Mouse (Mus musculus) heart, embryonic 14.5 days (tissue): ENCODE data around the gene Tpst1. TPM values are rescaled to one million over a fixed set of nuclear protein-coding genes. Genes with fewer than 3 reads are reported as not detected.

ENCODE experiments used
- ATAC-seq: fragments of 200-750 bp; cut with Nextera tagmentation; 2 replicates; pipeline ENCODE4 v1.8.0; 2017; ENCODE audit warnings: low read depth, moderate TSS enrichment; ENCODE audit not compliant: insufficient number of reproducible peaks, insufficient read depth, low FRiP score
- H3K27ac ChIP-seq, 2 experiments: fragments of 200-500 bp in 1 of 2; fragments of 300-500 bp in 1 of 2; sonication (generic) in 1 of 2; replicated peaks in 1 of 2; 2 replicates each; pipeline ENCODE4 v1.5.1; 2012 to 2014; ENCODE audit warnings: low read depth in 2 of 2, low read length in 2 of 2, control low read depth in 1 of 2, mild to moderate bottlenecking in 1 of 2, mixed read lengths in 1 of 2; ENCODE audit not compliant: control insufficient read depth in 1 of 2, insufficient read depth in 1 of 2
- H3K27me3 ChIP-seq: fragments of 300-500 bp; sonication (generic); 2 replicates; pipeline ENCODE4 v1.6.1; 2014; ENCODE audit warnings: mild to moderate bottlenecking, low read length, control low read depth; ENCODE audit not compliant: control insufficient read depth, insufficient read depth
- H3K36me3 ChIP-seq: fragments of 300-500 bp; sonication (generic); 2 replicates; pipeline ENCODE4 v1.6.1; 2014; ENCODE audit warnings: mild to moderate bottlenecking, control low read depth, low read length, mixed read lengths; ENCODE audit not compliant: control insufficient read depth, insufficient read depth
- H3K4me1 ChIP-seq, 2 experiments: fragments of 200-500 bp in 1 of 2; fragments of 300-500 bp in 1 of 2; sonication (generic) in 1 of 2; 2 replicates each; pipeline ENCODE4 v1.6.1; 2012 to 2014; ENCODE audit warnings: low read length in 2 of 2, control low read depth in 1 of 2, mixed read lengths in 1 of 2; ENCODE audit not compliant: control insufficient read depth in 2 of 2, insufficient read depth in 2 of 2
- H3K4me2 ChIP-seq: fragments of 300-500 bp; sonication (generic); 2 replicates; pipeline ENCODE4 v1.6.1; 2014; ENCODE audit warnings: mild to moderate bottlenecking, low read length
- H3K4me3 ChIP-seq, 2 experiments: fragments of 200-500 bp in 1 of 2; fragments of 300-500 bp in 1 of 2; sonication (generic) in 1 of 2; 2 replicates each; pipeline ENCODE4 v1.5.1; 2012 to 2014; ENCODE audit warnings: low read length in 2 of 2, mild to moderate bottlenecking in 2 of 2, control low read depth in 1 of 2, low read depth in 1 of 2, moderate library complexity in 1 of 2; ENCODE audit not compliant: control insufficient read depth in 1 of 2, insufficient read depth in 1 of 2
- H3K9ac ChIP-seq: fragments of 300-500 bp; sonication (generic); 2 replicates; pipeline ENCODE4 v1.6.1; 2014; ENCODE audit warnings: mild to moderate bottlenecking, low read length
- H3K9me3 ChIP-seq: fragments of 300-500 bp; sonication (generic); 2 replicates; pipeline ENCODE4 v1.6.1; 2016; ENCODE audit warnings: low read length, control low read depth; ENCODE audit not compliant: control insufficient read depth
- WGBS: fragments of 180-500 bp; shearing (Covaris S2); extraction: QIAGEN DNeasy Blood & Tissue Kit; methylation state at CpG from one replicate; pipeline ENCODE4 v1.1.7; 2014; 5-methylcytosine and 5-hydroxymethylcytosine counted together
- polyA plus RNA-seq: library from polyadenylated mRNA; unstranded; fragments of >200 nt; fragmentation: Nextera tagmentation; extraction: Ambion mirVana; gene quantifications from 2 replicates; pipeline ENCODE4 v1.2.1, GENCODE M21; 2014

Gene Tpst1
- polyA plus RNA-seq, 1 experiment from 2014 or later: 24.5 TPM

DNA sequence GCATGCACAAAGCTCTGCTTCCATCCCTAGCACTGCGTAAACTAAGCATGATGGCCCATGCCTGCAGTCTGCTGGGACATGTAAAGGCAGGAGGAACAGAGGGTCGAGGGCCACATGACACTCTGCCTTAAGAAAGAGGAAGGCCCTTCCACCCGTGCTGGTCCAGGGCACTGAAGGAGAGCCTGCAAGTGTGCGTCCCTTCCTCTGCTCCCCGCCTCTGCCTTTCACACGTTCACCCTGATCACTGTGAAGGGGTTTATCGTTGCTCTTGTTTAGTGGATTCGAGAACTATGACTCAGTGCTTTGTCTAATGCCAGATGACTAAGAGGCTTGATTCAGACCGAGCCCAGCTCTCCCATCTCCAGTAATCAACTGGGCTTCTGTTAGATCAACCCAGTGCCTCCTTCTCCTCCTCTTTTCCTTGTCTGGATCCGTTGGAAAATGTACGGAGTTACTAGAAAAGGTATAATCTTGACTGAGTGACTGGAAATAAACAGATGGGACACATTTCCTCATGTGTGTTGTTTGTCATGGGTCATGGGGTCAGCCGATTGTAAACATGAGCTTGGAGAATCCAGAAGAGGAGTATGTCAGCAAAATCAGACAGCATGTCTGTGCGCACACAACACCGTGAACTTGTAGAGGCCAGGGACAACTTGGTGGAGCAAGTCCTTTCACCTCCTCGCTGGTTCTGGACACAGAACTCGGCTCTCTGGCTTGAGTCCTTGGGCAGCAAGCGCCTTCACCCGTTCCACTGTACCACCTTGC is 16.7 kb downstream of the Tpst1 start:
- ATAC-seq: no peak
- Histone ChIP-seq H3K4me1 (no peaks in the 10 kb centered on the region; a peak in 1 of 4 replicates), H3K4me3 (no peak overlapping the region), H3K27me3 (no peaks in the 10 kb centered on the region), H3K27ac (no peak overlapping the region), H3K36me3 (no peaks in the 10 kb centered on the region), H3K9ac (no peak overlapping the region), H3K4me2 (no peak overlapping the region), H3K9me3 (no peaks in the 10 kb centered on the region)
- 75% methylated on average over 18 of the region's 18 CpGs for WGBS

DNA sequence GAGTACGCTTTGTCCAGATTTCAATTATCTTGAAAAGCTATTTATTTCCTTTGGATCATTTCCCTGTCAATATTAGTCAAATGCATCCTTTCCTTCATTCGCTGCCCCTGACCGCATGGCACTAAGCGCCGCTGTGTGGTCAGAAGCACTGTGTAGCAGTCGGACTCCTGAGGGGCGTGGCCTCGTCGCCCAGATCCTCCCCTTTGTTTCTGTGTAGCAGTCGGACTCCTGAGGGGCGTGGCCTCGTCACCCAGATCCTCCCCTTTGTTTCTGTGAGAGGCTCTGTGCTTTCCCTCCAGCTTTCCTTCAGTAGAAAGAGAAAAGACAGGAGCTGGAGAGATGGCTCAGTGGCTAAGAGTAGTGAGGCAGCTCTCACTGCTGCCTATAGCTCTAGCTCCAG is 23.6 kb downstream of the Tpst1 start:
- no peaks in the 10 kb centered on the region for H3K27me3 ChIP-seq
- no peaks in the 10 kb centered on the region for H3K9me3 ChIP-seq
- no peak overlapping the region for H3K4me2 ChIP-seq
- no peak overlapping the region for H3K4me3 ChIP-seq
- peaks cover 8 to 11% of the 10 kb centered on the region in 2 experiments; a peak in 3 of 4 replicates for H3K4me1 ChIP-seq
- WGBS: 68% methylated on average over 12 of the region's 12 CpGs
- H3K36me3 ChIP-seq: peaks cover 2% of the 10 kb centered on the region; the same call in 1 of the 2 replicates
- ATAC-seq: 0 out of 2 replicates have a peak, but pooled peaks have one; percentile 31
- no peak overlapping the region for H3K27ac ChIP-seq
- no peak overlapping the region for H3K9ac ChIP-seq

DNA sequence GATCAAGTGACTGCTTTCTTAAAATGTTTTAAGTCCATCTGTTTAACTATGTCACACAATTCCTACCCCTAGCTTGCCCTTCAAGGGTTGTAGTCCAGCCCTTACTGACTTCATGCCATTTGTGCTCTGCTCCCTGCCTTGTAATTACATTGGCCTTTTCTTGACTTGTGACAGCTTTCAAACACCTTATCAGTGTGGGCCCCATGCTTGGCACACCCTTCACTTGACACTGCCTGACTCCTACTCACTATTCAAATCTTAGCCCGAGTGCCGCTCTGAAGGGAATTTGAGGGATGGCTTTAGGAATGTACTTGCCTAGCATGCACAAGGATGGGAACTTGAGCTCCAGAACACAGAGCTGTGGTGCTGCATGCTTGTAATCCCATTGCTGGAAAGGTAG is 24.7 kb downstream of the Tpst1 start:
- Histone ChIP-seq H3K27ac (no peak overlapping the region), H3K4me1 (peaks cover 8 to 11% of the 10 kb centered on the region in 2 experiments; a peak in 3 of 4 replicates), H3K27me3 (no peaks in the 10 kb centered on the region), H3K36me3 (peaks cover 11% of the 10 kb centered on the region; the same call in 1 of the 2 replicates), H3K4me3 (no peak overlapping the region), H3K4me2 (no peak overlapping the region), H3K9ac (no peak overlapping the region), H3K9me3 (no peaks in the 10 kb centered on the region)
- 18% methylated on average over 2 of the region's 2 CpGs for WGBS
- ATAC-seq: no peak

DNA sequence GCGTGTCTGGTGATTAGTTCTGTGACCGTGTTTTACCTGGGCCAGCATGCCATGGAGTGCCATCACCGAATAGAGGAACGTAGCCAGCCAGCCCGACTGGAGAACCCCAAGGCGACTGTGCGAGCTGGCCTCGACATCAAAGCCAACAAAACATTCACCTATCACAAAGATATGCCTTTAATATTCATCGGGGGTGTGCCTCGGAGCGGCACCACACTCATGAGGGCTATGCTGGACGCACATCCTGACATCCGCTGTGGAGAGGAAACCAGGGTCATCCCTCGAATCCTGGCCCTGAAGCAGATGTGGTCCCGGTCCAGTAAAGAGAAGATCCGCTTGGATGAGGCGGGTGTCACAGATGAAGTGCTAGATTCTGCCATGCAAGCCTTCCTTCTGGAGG is 28.6 kb downstream of the Tpst1 start:
- Histone ChIP-seq H3K27ac (no peak overlapping the region), H3K4me1 (peaks cover 8 to 11% of the 10 kb centered on the region in 2 experiments; a peak in 3 of 4 replicates), H3K27me3 (no peaks in the 10 kb centered on the region), H3K4me3 (no peak overlapping the region), H3K4me2 (no peak overlapping the region), H3K9me3 (no peaks in the 10 kb centered on the region), H3K36me3 (peaks cover 12% of the 10 kb centered on the region; the same call in 1 of the 2 replicates), H3K9ac (no peak overlapping the region)
- no peak for ATAC-seq
- WGBS: 93% methylated on average over 17 of the region's 17 CpGs

DNA sequence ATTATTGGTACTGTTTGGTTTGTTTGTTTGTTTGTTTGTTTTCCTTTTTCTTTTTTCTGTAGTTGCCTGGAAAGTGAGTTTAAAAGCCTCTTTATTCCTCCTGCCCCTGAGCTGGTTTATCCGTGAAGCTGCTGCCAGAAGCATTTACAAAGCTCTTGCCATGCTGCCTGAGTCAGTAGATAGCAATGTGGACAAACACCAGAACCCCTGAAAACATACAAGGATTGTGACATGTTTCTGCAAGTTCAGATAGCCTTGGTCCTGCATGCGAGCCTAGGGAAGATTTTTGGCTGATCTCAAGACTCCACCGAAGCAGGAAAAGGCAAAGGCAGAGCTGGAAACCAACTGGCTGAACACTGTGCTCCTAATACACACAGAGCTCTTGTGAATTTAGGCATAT is 36.2 kb downstream of the Tpst1 start:
- Histone ChIP-seq H3K36me3 (no peaks in the 10 kb centered on the region), H3K27ac (no peak overlapping the region), H3K4me3 (no peak overlapping the region), H3K4me1 (no peaks in the 10 kb centered on the region), H3K9ac (no peak overlapping the region), H3K27me3 (no peaks in the 10 kb centered on the region), H3K4me2 (no peak overlapping the region), H3K9me3 (no peaks in the 10 kb centered on the region)
- WGBS: 44% methylated on average over 3 of the region's 3 CpGs
- ATAC-seq: no peak

DNA sequence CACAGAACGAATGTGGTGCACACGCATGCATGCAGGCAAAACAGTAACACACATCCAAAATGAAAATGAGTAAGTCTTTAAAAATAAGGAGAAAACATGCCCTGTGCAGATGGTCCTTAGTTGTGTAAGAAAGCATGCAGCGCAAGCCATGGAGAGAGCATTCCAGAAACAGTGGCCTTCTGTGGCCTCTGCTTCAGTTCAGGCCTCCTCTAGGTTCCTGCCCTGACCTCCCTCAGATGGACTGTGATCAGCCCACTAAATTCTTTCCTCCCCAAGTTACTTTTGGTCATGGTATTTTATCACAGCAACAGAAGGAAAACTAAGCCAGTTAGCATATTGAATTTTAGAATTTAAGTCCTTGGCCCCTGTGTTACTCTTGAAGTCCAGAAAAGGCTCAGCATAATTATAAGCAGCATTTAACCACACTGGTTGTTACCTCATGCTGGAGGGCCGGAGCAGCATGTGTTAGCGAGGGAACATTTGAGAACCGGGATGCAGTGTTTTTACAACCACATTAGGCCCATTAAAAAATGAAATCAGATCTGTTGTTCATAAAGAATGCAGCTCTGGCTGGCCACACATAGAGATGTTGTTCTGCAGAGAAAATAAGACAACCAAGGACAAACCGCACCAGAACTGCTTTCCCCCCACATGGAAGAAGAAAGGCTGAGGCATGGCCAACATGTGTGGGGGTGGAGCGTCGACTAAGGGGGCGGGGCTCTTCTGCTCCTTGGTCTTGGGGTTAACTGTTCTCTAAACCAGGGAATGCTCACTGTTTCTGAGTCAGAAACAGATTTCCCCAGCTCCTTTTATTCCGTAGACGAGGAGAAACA is 37.7 kb downstream of the Tpst1 start:
- no peak overlapping the region for H3K4me2 ChIP-seq
- 0 out of 2 replicates have a peak, but pooled peaks cover 6% of the 10 kb centered on the region for H3K36me3 ChIP-seq
- H3K9ac ChIP-seq: no peak overlapping the region
- H3K9me3 ChIP-seq: no peaks in the 10 kb centered on the region
- WGBS: 80% methylated on average over 12 of the region's 12 CpGs
- H3K4me1 ChIP-seq: no peaks in the 10 kb centered on the region
- no peak for ATAC-seq
- H3K27ac ChIP-seq: no peak overlapping the region
- H3K27me3 ChIP-seq: no peaks in the 10 kb centered on the region
- no peak overlapping the region for H3K4me3 ChIP-seq

DNA sequence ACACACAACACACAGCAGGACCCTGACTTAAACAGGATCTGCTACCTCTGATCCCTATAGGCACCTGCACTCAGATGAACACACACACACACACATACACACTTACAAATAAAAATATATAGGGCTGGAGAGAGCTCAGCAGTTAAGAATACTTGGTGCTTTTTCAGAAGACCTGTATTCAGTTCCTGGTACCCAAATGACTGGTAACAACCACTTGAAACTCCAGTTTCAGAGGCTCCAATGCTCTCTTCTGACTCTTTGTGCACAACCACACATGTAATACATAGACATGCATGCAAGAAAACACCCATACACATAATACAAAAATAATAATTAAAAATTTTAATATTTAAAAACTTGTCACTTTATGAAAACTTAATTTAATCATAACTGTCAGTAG is 39.5 kb downstream of the Tpst1 start:
- no peak overlapping the region for H3K4me3 ChIP-seq
- H3K36me3 ChIP-seq: 0 out of 2 replicates have a peak, but pooled peaks cover 6% of the 10 kb centered on the region
- ATAC-seq: no peak

More for the DNA sequence above, 39.5 kb downstream of the Tpst1 start:
- Histone ChIP-seq H3K9me3 (no peaks in the 10 kb centered on the region), H3K4me2 (no peak overlapping the region), H3K27ac (no peak overlapping the region), H3K27me3 (no peaks in the 10 kb centered on the region), H3K4me1 (no peaks in the 10 kb centered on the region), H3K9ac (no peak overlapping the region)
